Mouse (Mus musculus): ENCODE data around the gene Xrn2.

- TF ChIP-seq POLR2A (IDR thresholded peaks at IDR 0.05; ENCODE audit: insufficient read depth, low read depth, low read length) (peak; percentile 89), EP300 (IDR thresholded peaks at IDR 0.05; ENCODE audit: insufficient read depth, low read depth, low read length) (peak; percentile 63)
Observed at GRCm38 (mm10) chr2:147012623-147013184, at the start of gene Xrn2.

Measured in heart, adult 2 months (tissue).